Mouse (Mus musculus): ENCODE data around the gene Bank1. TPM values are rescaled to one million over a fixed set of nuclear protein-coding genes. Genes with fewer than 3 reads are reported as not detected.
"Not testable (repeated sequence)": the region's sequence is repeated elsewhere in the genome, so short reads cannot be mapped to it uniquely, and the experiment has no call there.

The Bank1 gene
- polyA plus RNA-seq, 1 experiment from 2014 or later, result 0.51 TPM

DNA sequence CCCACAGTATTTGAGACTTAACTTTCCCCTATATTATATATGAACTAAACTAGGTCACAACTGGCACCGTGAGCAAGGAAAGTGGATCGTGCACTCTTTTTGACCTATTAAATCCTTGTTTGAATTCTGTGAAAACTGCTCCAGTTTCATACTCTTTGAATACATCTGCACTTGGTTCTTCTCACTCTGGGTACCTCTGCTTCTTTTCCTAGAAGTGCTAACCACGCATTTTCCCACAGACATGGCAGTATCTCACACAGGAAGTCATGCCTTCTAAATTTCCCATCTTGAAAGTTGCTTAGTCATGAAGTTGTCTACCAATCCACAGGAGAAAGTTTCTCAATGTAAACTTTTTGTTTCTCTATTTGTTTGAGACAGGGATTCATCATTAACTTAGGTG lies 3.9 kb downstream of the Bank1 start:
- no peak overlapping the region for H3K4me2 ChIP-seq (replicated peaks)
- H3K27me3 ChIP-seq, result no peaks in the 10 kb centered on the region
- H3K27ac ChIP-seq, result no peak overlapping the region
- 89% methylated on average over 3 of the region's 3 CpGs for WGBS
- H3K4me3 ChIP-seq, result no peak overlapping the region
- H3K9ac ChIP-seq, result no peak overlapping the region
- H3K9me3 ChIP-seq, result no peaks in the 10 kb centered on the region
- no peak for ATAC-seq (ENCODE audit: low FRiP score, low read depth)
- H3K36me3 ChIP-seq, result no peaks in the 10 kb centered on the region
- H3K4me1 ChIP-seq, result no peaks in the 10 kb centered on the region

DNA sequence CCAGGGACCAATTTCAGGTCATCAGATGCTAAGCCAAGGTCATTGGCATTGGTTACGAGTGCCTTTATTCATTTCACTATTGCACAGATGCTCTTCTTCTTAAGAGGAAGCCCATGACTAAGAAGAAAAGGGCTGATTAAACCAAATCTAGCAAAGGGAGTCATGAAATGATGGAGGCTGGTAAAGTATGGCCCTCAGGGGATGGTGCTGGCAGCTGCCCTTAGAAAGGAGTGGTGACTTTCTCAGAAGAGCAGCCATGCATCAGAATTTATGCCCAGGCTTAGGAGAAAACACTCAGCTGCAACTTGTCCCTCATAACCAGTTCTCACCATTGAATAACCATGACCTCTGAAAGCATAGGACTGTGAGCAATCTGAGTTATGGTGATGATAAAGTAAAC lies 17.4 kb downstream of the Bank1 start:
- H3K36me3 ChIP-seq, result no peaks in the 10 kb centered on the region
- H3K27ac ChIP-seq, result no peak overlapping the region
- H3K9me3 ChIP-seq, result no peaks in the 10 kb centered on the region
- no peak overlapping the region for H3K4me3 ChIP-seq
- 85% methylated on average over 1 of the region's 1 CpGs for WGBS
- H3K9ac ChIP-seq, result no peak overlapping the region
- H3K4me2 ChIP-seq (replicated peaks), result no peak overlapping the region
- H3K4me1 ChIP-seq, result peaks cover 3% of the 10 kb centered on the region; the same call in 1 of the 2 replicates
- no peaks in the 10 kb centered on the region for H3K27me3 ChIP-seq
- ATAC-seq (ENCODE audit: low FRiP score, low read depth), result no peak

DNA sequence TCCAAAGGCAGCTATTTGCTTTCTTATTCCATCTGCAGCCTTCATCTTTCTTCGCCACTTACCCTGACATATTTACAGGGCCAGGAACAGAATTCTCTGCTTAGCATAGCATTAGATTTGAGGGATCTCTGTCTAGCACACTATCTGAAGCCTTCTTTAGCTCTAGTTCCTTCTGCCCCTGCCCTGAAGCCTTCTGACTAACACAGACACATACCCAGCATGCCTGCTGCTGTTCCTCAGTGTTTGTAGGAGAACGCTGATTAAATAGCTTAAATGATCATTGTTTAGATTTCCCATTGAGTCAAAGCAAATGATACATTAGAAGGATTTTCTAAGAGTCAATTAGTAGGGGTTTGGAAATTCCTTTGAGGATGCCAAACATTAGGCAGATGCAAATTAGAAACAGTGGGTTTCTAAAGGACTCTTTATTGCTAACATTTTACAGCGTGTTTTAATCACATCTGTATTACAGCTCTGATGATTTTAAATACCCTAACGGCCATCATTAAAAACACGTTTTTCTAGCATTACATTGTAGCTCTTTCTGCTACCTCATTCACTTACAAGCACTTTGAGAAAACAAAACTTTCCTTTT lies 19.2 kb downstream of the Bank1 start:
- Histone ChIP-seq H3K36me3 (no peaks in the 10 kb centered on the region), H3K4me1 (peaks cover 3% of the 10 kb centered on the region; the same call in 1 of the 2 replicates), H3K4me3 (no peak overlapping the region), H3K27ac (no peak overlapping the region), H3K4me2 (replicated peaks) (no peak overlapping the region), H3K9ac (no peak overlapping the region), H3K27me3 (no peaks in the 10 kb centered on the region), H3K9me3 (no peaks in the 10 kb centered on the region)
- ATAC-seq (ENCODE audit: low FRiP score, low read depth), result no peak
- WGBS, result 19% methylated on average over 5 of the region's 5 CpGs

DNA sequence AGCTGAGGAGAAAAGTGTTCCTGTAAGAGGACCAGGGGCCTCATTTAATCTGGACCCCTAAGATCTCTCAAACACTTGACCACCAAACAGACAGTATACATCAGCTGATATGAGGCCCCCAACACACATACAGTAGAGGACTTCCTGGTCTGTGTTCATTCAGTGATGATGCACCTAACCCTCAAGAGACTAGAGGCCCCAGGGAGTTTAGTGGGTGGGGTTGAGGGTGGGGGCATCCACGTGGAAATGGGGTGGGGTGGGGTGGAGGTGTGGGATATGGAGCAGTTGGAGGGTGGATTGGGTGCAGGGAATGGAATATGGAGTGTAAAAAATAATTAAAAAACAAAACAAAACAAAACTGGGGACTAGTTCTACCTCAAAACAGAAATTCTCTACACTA lies 23.3 kb downstream of the Bank1 start:
- Histone ChIP-seq H3K9me3 (no peaks in the 10 kb centered on the region), H3K4me1 (peaks cover 7% of the 10 kb centered on the region), H3K27me3 (no peaks in the 10 kb centered on the region), H3K4me2 (replicated peaks) (no peak overlapping the region), H3K36me3 (no peaks in the 10 kb centered on the region), H3K4me3 (no peak overlapping the region), H3K9ac (no peak overlapping the region), H3K27ac (no peak overlapping the region)
- WGBS, result 45% methylated on average over 1 of the region's 1 CpGs
- ATAC-seq (ENCODE audit: low FRiP score, low read depth), result no peak

DNA sequence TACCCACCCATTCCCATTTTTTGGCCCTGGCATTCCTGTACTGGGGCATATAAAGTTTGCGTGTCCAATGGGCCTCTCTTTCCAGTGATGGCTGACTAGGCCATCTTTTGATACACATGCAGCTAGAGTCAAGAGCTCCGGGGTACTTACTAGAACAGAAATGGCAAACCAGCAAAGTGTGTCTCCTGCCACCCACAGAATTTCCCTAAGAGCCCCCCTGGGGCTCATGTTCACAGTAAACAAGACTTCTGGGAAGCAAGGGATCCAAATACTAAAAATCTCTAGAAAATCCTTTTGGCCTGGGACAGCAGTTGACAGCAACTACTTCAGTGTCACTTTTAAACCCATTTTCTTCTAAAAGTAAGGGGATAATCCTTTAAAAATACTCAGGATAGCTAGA lies 25.1 kb downstream of the Bank1 start:
- not testable (repeated sequence) for H3K27me3 ChIP-seq; H3K9me3 ChIP-seq; ATAC-seq (ENCODE audit: low FRiP score, low read depth); H3K4me1 ChIP-seq; H3K27ac ChIP-seq; H3K4me2 ChIP-seq (replicated peaks); H3K4me3 ChIP-seq; H3K36me3 ChIP-seq; H3K9ac ChIP-seq
- 89% methylated on average over 2 of the region's 2 CpGs for WGBS

DNA sequence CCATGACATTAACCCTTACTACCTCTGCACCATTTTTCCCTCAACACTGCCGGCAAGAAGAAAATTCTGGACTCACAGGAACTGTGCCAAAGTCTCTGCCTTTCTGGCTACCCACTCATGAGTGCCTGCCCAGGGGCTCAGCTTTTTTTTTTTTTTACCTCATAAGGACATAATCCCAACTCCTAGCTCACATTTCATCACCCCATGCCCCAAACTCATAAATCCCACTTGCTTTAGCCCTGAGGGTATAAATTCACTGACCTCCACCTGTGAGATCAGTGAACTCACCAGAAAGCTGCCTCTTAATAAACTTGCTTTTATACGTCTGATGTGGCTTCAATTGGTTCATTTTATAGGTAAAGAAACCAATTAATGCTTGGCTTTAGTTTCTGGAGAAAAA lies 28.5 kb downstream of the Bank1 start:
- H3K9ac ChIP-seq, result no peak overlapping the region
- H3K36me3 ChIP-seq, result no peaks in the 10 kb centered on the region
- no peak overlapping the region for H3K27ac ChIP-seq
- no peak overlapping the region for H3K4me3 ChIP-seq
- peaks cover 8% of the 10 kb centered on the region for H3K4me1 ChIP-seq
- H3K27me3 ChIP-seq, result no peaks in the 10 kb centered on the region
- H3K4me2 ChIP-seq (replicated peaks), result no peak overlapping the region
- peak; percentile 84 for ATAC-seq (ENCODE audit: low FRiP score, low read depth)
- H3K9me3 ChIP-seq, result no peaks in the 10 kb centered on the region
- WGBS, result 11% methylated on average over 2 of the region's 2 CpGs

DNA sequence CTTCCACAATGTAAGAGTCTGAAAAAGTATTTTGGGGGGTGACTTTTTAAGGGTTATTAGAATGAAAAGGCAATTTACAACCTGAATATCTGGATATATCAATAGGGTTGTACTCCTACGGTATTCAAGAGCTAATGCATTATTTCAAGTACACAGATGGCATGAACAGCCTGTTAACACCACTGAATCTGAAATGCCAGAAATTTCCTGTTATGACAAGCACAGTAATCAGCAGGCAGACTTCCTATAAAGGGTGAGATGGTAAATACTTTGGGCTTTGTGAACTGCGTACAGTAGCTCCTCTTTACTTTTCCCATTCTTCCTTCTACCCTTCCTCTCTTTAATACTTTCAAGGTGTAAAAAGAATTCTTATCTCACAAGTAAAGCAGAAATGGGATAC lies 30.6 kb downstream of the Bank1 start:
- Histone ChIP-seq H3K9ac (no peak overlapping the region), H3K27ac (no peak overlapping the region), H3K4me2 (replicated peaks) (no peak overlapping the region), H3K27me3 (no peaks in the 10 kb centered on the region), H3K36me3 (no peaks in the 10 kb centered on the region), H3K9me3 (no peaks in the 10 kb centered on the region), H3K4me3 (no peak overlapping the region), H3K4me1 (peaks cover 8% of the 10 kb centered on the region)
- WGBS, result 67% methylated on average over 2 of the region's 2 CpGs
- ATAC-seq (ENCODE audit: low FRiP score, low read depth), result no peak

DNA sequence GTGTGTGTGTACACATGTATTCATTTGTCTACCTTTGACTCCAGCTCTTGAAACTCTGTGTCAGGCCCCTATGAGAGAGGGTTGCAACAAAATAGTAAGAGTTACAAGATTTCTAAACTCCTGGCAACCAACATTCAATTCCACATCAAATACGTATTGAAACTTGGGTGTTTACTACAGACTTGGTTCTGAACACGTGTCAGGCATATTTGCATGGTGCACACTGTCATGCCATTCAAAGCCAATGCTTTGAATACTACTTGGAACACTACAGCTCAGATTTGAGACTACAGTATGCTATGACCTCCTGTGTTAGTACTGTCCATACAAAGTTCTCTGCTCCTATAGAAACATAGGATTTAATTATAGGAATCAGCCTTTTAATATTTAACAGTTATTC lies 38.0 kb downstream of the Bank1 start:
- ATAC-seq (ENCODE audit: low FRiP score, low read depth), result no peak
- WGBS, result 82% methylated on average over 2 of the region's 2 CpGs

DNA sequence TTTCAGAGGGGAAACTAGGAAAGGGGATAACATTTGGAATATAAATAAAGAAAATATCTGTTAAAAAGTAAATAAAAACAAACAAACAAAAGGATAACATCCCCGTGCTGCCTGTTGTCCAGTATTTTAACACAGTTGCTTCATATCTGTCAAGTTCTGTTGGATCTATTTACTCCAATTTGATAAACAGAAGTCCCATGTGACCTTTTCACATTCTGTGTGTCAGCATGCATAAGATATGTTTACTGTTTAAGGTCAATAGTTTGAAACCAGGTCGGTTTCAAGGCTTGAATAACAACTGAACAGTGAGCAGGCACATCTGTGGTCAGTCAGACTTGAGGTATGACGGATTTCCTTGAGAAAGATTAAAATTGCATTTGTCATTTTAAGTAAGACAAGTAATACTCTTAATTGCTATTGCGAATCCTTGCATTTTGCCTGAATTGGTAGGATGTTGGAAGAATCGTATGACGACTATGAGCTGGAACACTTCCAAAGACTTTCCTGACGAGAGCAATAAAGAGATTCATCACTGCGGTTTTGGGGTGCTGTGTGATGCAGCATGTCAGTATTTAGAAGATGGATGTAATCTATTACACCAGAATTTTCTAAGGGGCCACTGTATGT lies 60.8 kb downstream of the Bank1 start:
- Histone ChIP-seq H3K27ac (no peak overlapping the region), H3K9me3 (no peaks in the 10 kb centered on the region), H3K4me2 (replicated peaks) (no peak overlapping the region), H3K36me3 (no peaks in the 10 kb centered on the region), H3K4me1 (no peaks in the 10 kb centered on the region), H3K9ac (no peak overlapping the region), H3K4me3 (no peak overlapping the region), H3K27me3 (no peaks in the 10 kb centered on the region)
- 85% methylated on average over 8 of the region's 8 CpGs for WGBS
- no peak for ATAC-seq (ENCODE audit: low FRiP score, low read depth)

More for the DNA sequence above, 38.0 kb downstream of the Bank1 start:
- no peak overlapping the region for H3K4me3 ChIP-seq
- no peaks in the 10 kb centered on the region for H3K27me3 ChIP-seq
- no peaks in the 10 kb centered on the region for H3K36me3 ChIP-seq
- no peaks in the 10 kb centered on the region for H3K9me3 ChIP-seq
- H3K4me1 ChIP-seq, result no peaks in the 10 kb centered on the region
- no peak overlapping the region for H3K27ac ChIP-seq
- H3K4me2 ChIP-seq (replicated peaks), result no peak overlapping the region
- H3K9ac ChIP-seq, result no peak overlapping the region

DNA sequence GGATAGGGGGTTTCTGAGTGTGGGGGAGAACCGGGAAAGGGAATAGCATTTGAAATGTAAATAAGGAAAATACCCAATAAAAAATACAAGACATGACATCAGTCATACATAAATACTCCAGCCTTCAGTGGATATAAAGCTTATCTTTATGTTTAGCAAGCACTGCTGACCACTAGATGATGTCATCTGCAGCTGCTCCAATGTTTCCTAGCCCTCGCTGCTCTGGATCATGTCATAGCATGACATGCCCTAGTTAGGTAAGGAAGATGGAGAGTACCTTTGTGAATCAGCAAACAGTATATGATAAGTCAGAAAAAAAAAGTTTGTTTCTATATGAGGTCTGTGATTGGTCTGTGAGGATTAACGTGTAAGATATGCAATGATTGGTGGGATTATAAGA lies 68.1 kb downstream of the Bank1 start:
- Histone ChIP-seq H3K9ac (no peak overlapping the region), H3K4me2 (replicated peaks) (no peak overlapping the region), H3K4me1 (no peaks in the 10 kb centered on the region), H3K9me3 (no peaks in the 10 kb centered on the region), H3K27me3 (no peaks in the 10 kb centered on the region), H3K4me3 (no peak overlapping the region), H3K27ac (no peak overlapping the region), H3K36me3 (no peaks in the 10 kb centered on the region)
- no peak for ATAC-seq (ENCODE audit: low FRiP score, low read depth)
- 85% methylated on average over 3 of the region's 3 CpGs for WGBS

DNA sequence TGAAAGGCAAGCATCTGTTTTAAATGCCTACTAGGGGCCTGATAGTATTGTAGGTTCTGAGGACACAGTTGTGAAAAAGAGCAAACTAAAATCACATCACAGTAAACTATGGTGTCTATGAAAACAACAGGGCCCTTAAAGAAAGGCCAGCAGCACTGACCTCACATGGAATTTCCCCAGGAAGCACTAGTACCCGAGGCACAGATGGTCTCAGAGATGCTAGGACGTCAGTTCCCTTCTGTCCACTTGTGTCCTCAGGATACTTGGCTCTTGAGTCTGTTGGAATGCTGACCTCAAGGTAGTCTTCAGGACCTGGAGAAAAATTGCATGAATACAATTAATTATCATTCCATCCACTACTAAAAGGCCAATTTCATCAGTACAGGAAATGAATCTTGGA lies 71.2 kb downstream of the Bank1 start:
- WGBS, result 75% methylated on average over 2 of the region's 2 CpGs
- H3K9me3 ChIP-seq, result no peaks in the 10 kb centered on the region
- no peak overlapping the region for H3K4me3 ChIP-seq
- no peak overlapping the region for H3K27ac ChIP-seq
- no peak for ATAC-seq (ENCODE audit: low FRiP score, low read depth)
- no peaks in the 10 kb centered on the region for H3K27me3 ChIP-seq
- H3K4me1 ChIP-seq, result no peaks in the 10 kb centered on the region
- H3K9ac ChIP-seq, result no peak overlapping the region
- H3K4me2 ChIP-seq (replicated peaks), result no peak overlapping the region
- H3K36me3 ChIP-seq, result no peaks in the 10 kb centered on the region

DNA sequence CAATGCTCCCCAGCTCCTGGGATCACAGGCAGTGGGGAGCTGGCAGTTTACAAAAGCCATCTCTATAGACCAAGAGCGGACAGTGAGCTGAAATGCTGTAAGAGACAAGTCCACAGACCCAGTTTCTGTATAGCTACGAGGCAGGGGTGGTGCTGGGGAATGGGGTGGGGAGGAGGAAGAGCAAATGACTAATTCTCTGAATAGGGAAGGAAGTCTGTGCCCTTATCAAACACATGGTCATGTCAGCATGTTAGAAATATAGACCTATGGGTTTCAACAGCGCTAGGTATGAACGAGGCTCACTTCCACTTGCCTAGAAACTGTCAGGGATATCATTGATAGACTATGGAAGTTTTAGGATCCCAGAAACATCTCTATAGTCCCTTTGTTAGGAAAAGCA lies 73.0 kb downstream of the Bank1 start:
- no peak for ATAC-seq (ENCODE audit: low FRiP score, low read depth)
- no peaks in the 10 kb centered on the region for H3K27me3 ChIP-seq
- H3K36me3 ChIP-seq, result no peaks in the 10 kb centered on the region
- no peaks in the 10 kb centered on the region for H3K4me1 ChIP-seq
- H3K9ac ChIP-seq, result no peak overlapping the region
- H3K27ac ChIP-seq, result no peak overlapping the region
- 88% methylated on average over 4 of the region's 4 CpGs for WGBS
- H3K4me3 ChIP-seq, result no peak overlapping the region
- H3K9me3 ChIP-seq, result no peaks in the 10 kb centered on the region
- H3K4me2 ChIP-seq (replicated peaks), result no peak overlapping the region

DNA sequence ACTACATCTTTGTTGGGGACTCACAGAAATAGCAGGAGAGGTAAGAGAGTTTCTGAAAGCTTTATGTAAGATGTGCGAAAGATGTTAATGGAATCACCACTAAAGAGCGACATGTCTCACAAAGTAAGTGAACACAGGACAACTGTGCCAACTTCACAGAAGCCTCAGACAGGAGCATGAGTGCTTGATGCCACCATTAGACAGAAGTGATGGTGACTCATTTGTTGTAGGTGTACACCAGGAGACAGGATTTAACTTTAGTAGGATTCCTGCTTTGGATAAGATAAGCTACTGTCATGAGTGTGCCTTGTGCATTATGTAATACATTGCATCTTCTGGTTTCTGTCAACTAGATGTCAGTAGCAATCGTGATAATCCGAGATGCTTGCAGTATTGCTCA lies 74.3 kb downstream of the Bank1 start:
- no peak overlapping the region for H3K4me3 ChIP-seq
- H3K4me1 ChIP-seq, result no peaks in the 10 kb centered on the region
- no peaks in the 10 kb centered on the region for H3K9me3 ChIP-seq
- H3K27me3 ChIP-seq, result no peaks in the 10 kb centered on the region
- 91% methylated on average over 4 of the region's 4 CpGs for WGBS
- H3K27ac ChIP-seq, result no peak overlapping the region
- no peak overlapping the region for H3K4me2 ChIP-seq (replicated peaks)
- ATAC-seq (ENCODE audit: low FRiP score, low read depth), result no peak
- no peak overlapping the region for H3K9ac ChIP-seq
- H3K36me3 ChIP-seq, result no peaks in the 10 kb centered on the region
